Mouse (Mus musculus): Measurements from ENCODE around the gene Grid2. TPM values are rescaled to one million over a fixed set of nuclear protein-coding genes. Genes with fewer than 3 reads are reported as not detected.

Grid2 gene
- polyA plus RNA-seq, 1 experiment: not detected

DNA sequence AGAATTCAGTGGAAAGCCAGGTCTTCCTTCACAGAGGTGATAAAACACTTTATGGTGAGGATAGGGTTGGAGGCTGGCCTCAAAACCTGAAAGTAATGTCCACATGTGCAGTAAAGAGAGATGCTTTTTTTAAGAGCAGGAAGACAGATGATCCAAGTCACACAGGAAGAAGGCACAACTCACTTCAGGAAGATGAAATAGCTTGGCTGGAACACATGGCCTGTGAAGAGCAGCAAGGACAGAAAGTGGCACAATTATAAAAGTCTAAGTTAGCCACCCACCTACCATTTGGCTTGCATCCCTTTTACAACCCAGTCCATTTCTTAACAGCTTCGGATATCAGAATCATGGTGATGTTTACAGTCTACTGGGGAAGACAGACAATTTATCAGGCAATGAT is 1423.1 kb downstream of the Grid2 start:
- no peak for TF ChIP-seq GATA1 (IDR thresholded peaks at IDR 0.05; ENCODE audit: low read length)
- TF ChIP-seq TAL1 (IDR thresholded peaks at IDR 0.05; ENCODE audit: low read length): no peak

DNA sequence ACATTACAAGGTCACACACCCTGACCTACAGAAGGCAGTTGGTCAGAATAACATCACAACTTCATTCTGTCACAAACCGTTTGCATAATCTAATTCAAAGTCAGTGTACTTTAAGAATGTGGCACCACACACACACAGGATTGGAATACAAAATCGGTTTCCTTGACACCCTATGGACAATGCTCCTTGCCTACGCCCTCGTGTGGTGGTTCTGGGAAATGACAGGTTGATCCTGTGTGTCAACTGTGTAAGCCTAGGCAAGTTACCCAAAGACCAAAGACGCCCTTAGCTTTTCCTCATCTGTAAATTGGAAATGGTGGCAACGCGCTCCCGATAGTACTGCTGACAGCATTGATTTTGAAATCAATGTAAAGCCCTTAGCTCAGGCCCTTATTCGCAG is 1428.3 kb downstream of the Grid2 start:
- TF ChIP-seq GATA1 (IDR thresholded peaks at IDR 0.05; ENCODE audit: low read length) (no peak), TAL1 (IDR thresholded peaks at IDR 0.05; ENCODE audit: low read length) (no peak)
- H3K36me3 ChIP-seq (ENCODE audit: control insufficient read depth): no peaks in the 10 kb centered on the region
- H3K27me3 ChIP-seq (ENCODE audit: control insufficient read depth): peaks cover 5% of the 10 kb centered on the region; the same call in 1 of the 2 replicates
- H3K4me3 ChIP-seq (replicated peaks): no peak overlapping the region
- H3K4me1 ChIP-seq (ENCODE audit: control insufficient read depth): no peaks in the 10 kb centered on the region
- H3K9me3 ChIP-seq (ENCODE audit: control insufficient read depth, low read length): no peaks in the 10 kb centered on the region

More for the DNA sequence above, 1423.1 kb downstream of the Grid2 start:
- 0 out of 2 replicates have a peak, but pooled peaks cover 2% of the 10 kb centered on the region for H3K9me3 ChIP-seq (ENCODE audit: control insufficient read depth, low read length)
- H3K4me3 ChIP-seq (replicated peaks): no peak overlapping the region
- no peaks in the 10 kb centered on the region for H3K36me3 ChIP-seq (ENCODE audit: control insufficient read depth)
- no peaks in the 10 kb centered on the region for H3K4me1 ChIP-seq (ENCODE audit: control insufficient read depth)
- H3K27me3 ChIP-seq (ENCODE audit: control insufficient read depth): no peaks in the 10 kb centered on the region

DNA sequence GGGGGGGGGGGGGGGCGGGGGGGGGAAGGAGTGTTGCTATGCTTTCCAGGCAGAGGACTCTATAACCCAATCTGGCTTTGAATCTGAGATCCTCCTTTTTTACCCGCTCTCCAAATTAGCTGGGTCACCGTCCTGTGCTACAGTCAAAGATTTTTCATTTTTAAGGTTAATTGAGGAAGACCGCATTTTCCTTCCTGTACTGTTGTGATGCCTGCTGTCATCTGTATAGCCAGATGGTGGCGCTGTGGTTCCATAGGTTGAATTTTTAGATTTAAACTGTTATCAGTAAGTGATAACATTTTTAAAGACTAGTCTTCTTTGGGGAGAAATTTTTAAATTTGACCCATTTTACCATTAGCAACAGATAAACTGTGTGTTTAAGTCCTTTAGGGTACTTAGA is 1429.3 kb downstream of the Grid2 start:
- no peaks in the 10 kb centered on the region for H3K36me3 ChIP-seq (ENCODE audit: control insufficient read depth)
- H3K4me3 ChIP-seq (replicated peaks): no peak overlapping the region
- no peaks in the 10 kb centered on the region for H3K4me1 ChIP-seq (ENCODE audit: control insufficient read depth)
- TF ChIP-seq GATA1 (IDR thresholded peaks at IDR 0.05; ENCODE audit: low read length) (no peak), TAL1 (IDR thresholded peaks at IDR 0.05; ENCODE audit: low read length) (no peak)
- H3K9me3 ChIP-seq (ENCODE audit: control insufficient read depth, low read length): no peaks in the 10 kb centered on the region
- peaks cover 5% of the 10 kb centered on the region; the same call in 1 of the 2 replicates for H3K27me3 ChIP-seq (ENCODE audit: control insufficient read depth)

DNA sequence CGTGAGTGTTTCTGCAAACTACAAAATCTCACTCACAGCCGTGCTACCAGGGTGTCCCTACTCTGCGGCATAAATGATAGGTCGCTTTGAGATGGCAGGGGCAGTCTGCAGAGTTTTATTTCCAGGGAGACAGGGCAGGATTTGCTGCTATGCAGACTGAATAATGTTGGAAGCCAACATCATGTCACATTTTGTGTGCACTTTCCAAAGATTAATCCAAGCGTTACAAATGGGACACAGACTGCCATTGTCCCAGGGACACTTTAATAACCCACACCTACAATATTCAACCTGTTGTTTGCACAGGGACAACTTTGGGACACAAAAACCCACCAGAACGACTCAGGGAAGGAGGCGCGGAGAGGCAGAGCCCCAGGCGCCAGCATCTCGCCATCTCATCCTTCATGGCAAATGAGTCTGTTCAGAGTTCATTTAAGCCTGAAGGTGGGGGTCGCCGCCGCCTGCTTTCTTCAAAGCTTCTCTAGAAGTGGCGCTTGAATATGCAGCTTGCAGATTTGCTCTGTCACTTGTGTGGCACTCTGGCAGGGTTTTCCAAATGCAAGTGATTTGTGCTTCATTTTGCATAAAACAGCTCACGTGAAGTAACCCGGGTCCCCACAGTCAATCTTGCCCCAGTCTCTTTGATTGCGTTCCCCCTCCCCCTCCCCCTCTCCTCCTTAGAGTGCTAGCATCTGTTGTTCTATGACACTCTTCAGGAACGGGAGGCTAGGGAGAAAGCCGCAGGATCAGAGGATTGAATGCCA is 1432.7 kb downstream of the Grid2 start:
- Histone ChIP-seq H3K4me1 (ENCODE audit: control insufficient read depth) (no peaks in the 10 kb centered on the region), H3K27me3 (ENCODE audit: control insufficient read depth) (peaks cover 5% of the 10 kb centered on the region; the same call in 1 of the 2 replicates), H3K36me3 (ENCODE audit: control insufficient read depth) (no peaks in the 10 kb centered on the region), H3K4me3 (replicated peaks) (no peak overlapping the region), H3K9me3 (ENCODE audit: control insufficient read depth, low read length) (no peaks in the 10 kb centered on the region)
- TF ChIP-seq TAL1 (IDR thresholded peaks at IDR 0.05; ENCODE audit: low read length) (no peak), GATA1 (IDR thresholded peaks at IDR 0.05; ENCODE audit: low read length) (no peak)

DNA sequence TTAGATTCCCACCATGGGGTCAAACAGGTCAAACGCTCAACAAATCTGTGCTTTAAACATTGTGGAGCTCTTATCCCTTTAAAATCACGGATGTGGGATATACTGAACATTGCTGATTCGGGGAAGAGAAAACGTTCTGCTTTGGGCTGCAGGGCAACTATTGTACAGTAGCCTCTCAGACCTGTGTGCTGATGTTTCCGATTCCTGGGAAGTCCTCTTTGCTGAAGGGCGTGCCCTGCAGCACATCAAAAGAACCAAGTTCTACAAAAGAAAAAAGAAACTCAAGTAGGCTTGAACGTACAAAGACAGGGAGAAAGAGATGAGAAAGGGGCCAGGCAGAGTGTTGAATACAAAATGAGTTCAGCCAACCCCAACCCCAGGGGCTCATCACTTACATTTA is 1439.0 kb downstream of the Grid2 start:
- no peaks in the 10 kb centered on the region for H3K27me3 ChIP-seq (ENCODE audit: control insufficient read depth)
- H3K4me1 ChIP-seq (ENCODE audit: control insufficient read depth): no peaks in the 10 kb centered on the region
- H3K9me3 ChIP-seq (ENCODE audit: control insufficient read depth, low read length): peaks cover 4% of the 10 kb centered on the region; the same call in 1 of the 2 replicates
- no peaks in the 10 kb centered on the region for H3K36me3 ChIP-seq (ENCODE audit: control insufficient read depth)
- TF ChIP-seq GATA1 (IDR thresholded peaks at IDR 0.05; ENCODE audit: low read length): no peak
- TF ChIP-seq TAL1 (IDR thresholded peaks at IDR 0.05; ENCODE audit: low read length): no peak
- H3K4me3 ChIP-seq (replicated peaks): no peak overlapping the region

DNA sequence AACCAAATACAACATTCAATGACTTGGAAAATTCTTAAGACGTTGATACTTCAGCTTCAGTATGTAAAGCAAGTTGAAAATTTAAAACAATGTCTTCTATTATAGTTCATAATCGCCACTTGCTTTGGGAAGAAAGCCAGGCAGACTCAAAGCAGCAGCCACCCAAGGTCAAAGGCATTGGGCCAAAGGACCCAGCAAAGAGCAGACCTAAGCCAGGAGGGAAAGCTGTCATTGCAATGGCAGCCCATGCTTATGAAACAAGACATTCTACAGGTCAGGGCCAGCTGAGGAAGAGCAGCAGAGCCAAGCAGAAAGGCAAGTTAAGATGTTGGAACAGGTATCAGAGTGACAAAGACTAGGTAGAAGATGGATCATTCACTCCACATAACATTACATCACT is 1448.0 kb downstream of the Grid2 start:
- no peaks in the 10 kb centered on the region for H3K4me1 ChIP-seq (ENCODE audit: control insufficient read depth)
- H3K9me3 ChIP-seq (ENCODE audit: control insufficient read depth, low read length): peaks cover 5% of the 10 kb centered on the region
- no peak overlapping the region for H3K4me3 ChIP-seq (replicated peaks)
- TF ChIP-seq GATA1 (IDR thresholded peaks at IDR 0.05; ENCODE audit: low read length): no peak
- TF ChIP-seq TAL1 (IDR thresholded peaks at IDR 0.05; ENCODE audit: low read length): no peak
- no peaks in the 10 kb centered on the region for H3K27me3 ChIP-seq (ENCODE audit: control insufficient read depth)
- H3K36me3 ChIP-seq (ENCODE audit: control insufficient read depth): no peaks in the 10 kb centered on the region

DNA sequence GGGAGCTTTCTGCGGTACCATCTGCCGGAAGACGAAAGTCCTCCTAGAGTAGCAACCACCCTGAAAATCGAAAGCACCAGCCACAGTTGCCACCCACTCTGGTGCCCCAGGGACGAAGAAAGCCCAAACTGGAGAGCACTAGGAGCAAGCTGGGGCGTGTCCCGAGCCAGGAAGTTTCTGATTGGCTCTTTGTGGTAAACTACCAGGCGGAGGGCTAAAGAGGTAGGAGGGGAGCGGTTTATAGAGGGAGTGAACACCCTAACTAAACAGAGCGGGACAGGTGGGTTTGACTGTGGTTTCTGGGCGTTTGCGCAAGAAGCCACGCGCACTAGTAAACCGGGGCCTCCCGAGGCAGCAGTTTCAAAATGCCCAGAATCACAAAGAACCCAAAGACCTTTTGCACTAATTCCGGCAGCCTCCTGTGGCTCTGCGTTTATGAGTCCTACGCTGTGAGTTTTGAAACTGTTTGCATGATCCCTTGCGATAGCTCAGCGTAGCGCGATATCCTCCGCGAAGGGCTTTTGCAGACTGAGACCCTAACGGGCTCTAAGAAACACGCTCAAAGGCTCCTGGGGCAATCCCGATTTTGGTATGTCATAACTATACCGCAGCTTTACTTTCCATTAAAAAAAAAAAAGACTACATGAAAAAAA is 1472.2 kb downstream of the Grid2 start:
- peaks cover 60% of the 10 kb centered on the region for H3K27me3 ChIP-seq (ENCODE audit: control insufficient read depth)

DNA sequence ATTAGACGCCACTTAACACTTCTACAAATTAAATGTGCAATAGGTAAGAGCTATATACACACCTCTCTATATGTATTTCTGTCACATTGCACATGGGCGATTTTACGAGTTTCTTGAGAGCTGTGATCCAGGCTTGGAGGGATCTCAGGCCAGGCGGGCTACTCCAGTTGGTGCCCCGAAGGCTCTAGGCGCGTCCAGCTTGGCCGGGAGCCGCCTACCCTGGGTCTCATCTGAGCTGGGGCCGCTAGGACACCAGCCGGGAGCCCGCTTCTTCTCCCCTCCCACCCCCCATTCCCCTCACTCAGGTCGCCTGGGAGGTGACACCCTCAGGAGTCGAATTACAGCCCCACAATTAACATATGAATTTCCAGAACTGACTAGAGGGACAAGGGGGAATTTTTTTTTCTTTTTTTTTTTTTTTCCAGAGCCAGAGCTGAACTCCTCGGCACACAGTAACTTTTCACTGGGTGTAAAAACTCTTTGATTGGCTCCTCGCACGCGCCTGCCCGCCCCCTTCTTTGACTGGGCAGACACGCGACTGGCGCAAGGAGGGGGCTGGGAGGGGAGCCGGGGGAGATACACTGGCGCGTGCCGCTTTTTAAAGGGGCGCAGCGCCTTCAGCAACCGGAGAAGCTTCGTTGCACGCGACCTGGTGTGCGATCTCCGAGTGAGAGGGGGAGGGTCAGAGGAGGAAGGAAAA is 1473.0 kb downstream of the Grid2 start, which contains the start of gene Atoh1:
Gene Atoh1 (plus strand): TSS at position 627 of the 700 bp plus-strand sequence.
- Histone ChIP-seq H3K4me3 (replicated peaks) (no peak within 1 kb of the TSS), H3K27me3 (ENCODE audit: control insufficient read depth) (peaks cover 67% of the 10 kb centered on the region)

More for the DNA sequence above, 1472.2 kb downstream of the Grid2 start:
- Histone ChIP-seq H3K36me3 (ENCODE audit: control insufficient read depth) (no peaks in the 10 kb centered on the region), H3K4me1 (ENCODE audit: control insufficient read depth) (peaks cover 2% of the 10 kb centered on the region; the same call in 1 of the 2 replicates), H3K9me3 (ENCODE audit: control insufficient read depth, low read length) (peaks cover 2% of the 10 kb centered on the region; the same call in 1 of the 2 replicates), H3K4me3 (replicated peaks) (no peak overlapping the region)
- TF ChIP-seq TAL1 (IDR thresholded peaks at IDR 0.05; ENCODE audit: low read length) (no peak), GATA1 (IDR thresholded peaks at IDR 0.05; ENCODE audit: low read length) (no peak)

More for the DNA sequence above, 1473.0 kb downstream of the Grid2 start, which contains the start of gene Atoh1:
- Histone ChIP-seq H3K9me3 (ENCODE audit: control insufficient read depth, low read length) (peaks cover 2% of the 10 kb centered on the region; the same call in 1 of the 2 replicates), H3K36me3 (ENCODE audit: control insufficient read depth) (no peaks in the 10 kb centered on the region), H3K4me1 (ENCODE audit: control insufficient read depth) (peaks cover 2% of the 10 kb centered on the region; the same call in 1 of the 2 replicates)
- TF ChIP-seq TAL1 (IDR thresholded peaks at IDR 0.05; ENCODE audit: low read length) (no peak), GATA1 (IDR thresholded peaks at IDR 0.05; ENCODE audit: low read length) (no peak)

Data from erythroblast, embryonic 14.5 days (primary cell).